20 mouse cellular contexts compared by ENCODE assay signal in genomic region chr19:55757403-55757802, GRCm38 (mm10). TPM values are rescaled to one million over a fixed set of nuclear protein-coding genes. Genes with fewer than 3 reads are reported as not detected.
DNase-seq lines count a peak whose midpoint lies in the region; ATAC-seq and TF ChIP-seq lines count a peak whose summit lies in the region.
"Had no signal": no experiment of that assay in that cellular context is flagged by ENCODE, and none has a peak within 500 bp of the region (broad histone marks: within the 10 kb centered on the region; RNA-seq: fewer than 3 reads in every experiment).

No protein-coding gene starts in this region.

- no peak for TF ChIP-seq CTCF in heart, postnatal 0 days (IDR thresholded peaks at IDR 0.05; ENCODE audit: low read depth)

- H3K27ac ChIP-seq in heart, embryonic 13.5 days (replicated peaks): peak overlapping the region; percentile 74
- peak overlapping the region; percentile 74 for H3K27ac ChIP-seq in kidney, embryonic 15.5 days
- 0 out of 2 replicates have a peak overlapping the region, but pooled peaks have one; percentile 12 for H3K27ac ChIP-seq in embryonic facial prominence, embryonic 14.5 days (replicated peaks; ENCODE audit: low read depth, low read length)
- peak overlapping the region; percentile 58 for H3K27ac ChIP-seq in heart, postnatal 0 days (ENCODE audit: low read depth)
- H3K27ac ChIP-seq: forebrain, embryonic 15.5 days; macrophage had no signal

- no peak for ATAC-seq in heart, embryonic 13.5 days (ENCODE audit: extremely low read depth, insufficient number of reproducible peaks, low FRiP score, low TSS enrichment)
- ATAC-seq in kidney, embryonic 15.5 days (replicated peaks; ENCODE audit: low FRiP score): no peak
- ATAC-seq in embryonic facial prominence, embryonic 14.5 days (ENCODE audit: low read depth): no peak
- peak; percentile 81 for ATAC-seq in heart, postnatal 0 days (ENCODE audit: insufficient read depth, low read depth)
- no peak for ATAC-seq in erythroblast, adult 5-6 weeks (replicated peaks; ENCODE audit: low FRiP score, poor library complexity, severe bottlenecking)
- ATAC-seq: activated CD4-positive, CD25-positive, alpha-beta regulatory T cell, adult 4 months; forebrain, embryonic 15.5 days; lung, postnatal 0 days; midbrain, embryonic 16.5 days had no signal

- DNase-seq in heart, adult 8-10 months (ENCODE audit: low spot score): no peak
- no peak for DNase-seq in kidney, adult 18-20 months
- DNase-seq in embryonic facial prominence, embryonic 14.5 days (ENCODE audit: low spot score): no peak
- no peak for DNase-seq in heart, postnatal 0 days (ENCODE audit: low spot score)
- DNase-seq in left cerebral cortex, adult 9 months (ENCODE audit: low spot score in 2 of 2): no peak
- DNase-seq: adrenal gland, postnatal 10 days; cerebellum, adult 18-20 months; cerebellum, postnatal 14 days; gastrocnemius, postnatal 14 days; kidney, adult 11 months; thymus, postnatal 25 days had no signal

- no peak overlapping the region for H3K4me3 ChIP-seq in heart, embryonic 13.5 days
- no peak overlapping the region for H3K4me3 ChIP-seq in kidney, embryonic 15.5 days (replicated peaks)
- no peak overlapping the region for H3K4me3 ChIP-seq in embryonic facial prominence, embryonic 14.5 days (ENCODE audit: low read depth, low read length)
- no peak overlapping the region for H3K4me3 ChIP-seq in heart, postnatal 0 days (ENCODE audit: low read depth, low read length)
- H3K4me3 ChIP-seq: embryonic facial prominence, embryonic 13.5 days; forebrain, embryonic 15.5 days had no signal

- WGBS in heart, embryonic 13.5 days: 46% methylated on average over 6 of the region's 6 CpGs
- 84% methylated on average over 6 of the region's 6 CpGs for WGBS in kidney, embryonic 15.5 days
- 78% methylated on average over 6 of the region's 6 CpGs for whole genome bisulfite sequencing in embryonic facial prominence, embryonic 14.5 days
- 41% methylated on average over 6 of the region's 6 CpGs for WGBS in heart, postnatal 0 days

- peak overlapping the region; percentile 55; the same call in 1 of the 2 replicates for H3K9ac ChIP-seq in heart, embryonic 13.5 days
- no peak overlapping the region for H3K9ac ChIP-seq in kidney, embryonic 15.5 days
- no peak overlapping the region for H3K9ac ChIP-seq in embryonic facial prominence, embryonic 14.5 days (ENCODE audit: low read depth, low read length)
- H3K9ac ChIP-seq in heart, postnatal 0 days (replicated peaks; ENCODE audit: low read depth, low read length): 0 out of 2 replicates have a peak overlapping the region, but pooled peaks have one; percentile 22
- H3K9ac ChIP-seq: embryonic facial prominence, embryonic 13.5 days; forebrain, embryonic 15.5 days had no signal

- H3K36me3 ChIP-seq in heart, embryonic 13.5 days: peaks cover 23% of the 10 kb centered on the region
- H3K36me3 ChIP-seq in kidney, embryonic 15.5 days: peaks cover 10% of the 10 kb centered on the region; the same call in 1 of the 2 replicates
- peaks cover 15% of the 10 kb centered on the region for H3K36me3 ChIP-seq in embryonic facial prominence, embryonic 14.5 days (ENCODE audit: control insufficient read depth, insufficient read depth, low read length)
- H3K36me3 ChIP-seq in heart, postnatal 0 days (replicated peaks; ENCODE audit: control insufficient read depth, insufficient read depth, low read length): peaks cover 4% of the 10 kb centered on the region; the same call in 1 of the 2 replicates
- H3K36me3 ChIP-seq: forebrain, embryonic 15.5 days had no signal

- no peak for TF ChIP-seq EP300 in heart, postnatal 0 days (IDR thresholded peaks at IDR 0.05; ENCODE audit: low read depth)

- peak overlapping the region; percentile 33; the same call in 1 of the 2 replicates for H3K4me2 ChIP-seq in heart, embryonic 13.5 days
- H3K4me2 ChIP-seq in kidney, embryonic 15.5 days: no peak overlapping the region
- no peak overlapping the region for H3K4me2 ChIP-seq in embryonic facial prominence, embryonic 14.5 days (ENCODE audit: low read depth, low read length)
- peak overlapping the region; percentile 35 for H3K4me2 ChIP-seq in heart, postnatal 0 days (ENCODE audit: low read depth, low read length)
- H3K4me2 ChIP-seq: embryonic facial prominence, embryonic 13.5 days; forebrain, embryonic 15.5 days had no signal

- H3K27me3 ChIP-seq in heart, embryonic 13.5 days (replicated peaks): no peaks in the 10 kb centered on the region
- no peaks in the 10 kb centered on the region for H3K27me3 ChIP-seq in kidney, embryonic 15.5 days
- H3K27me3 ChIP-seq in embryonic facial prominence, embryonic 14.5 days (replicated peaks; ENCODE audit: control insufficient read depth, insufficient read depth, low read length): no peaks in the 10 kb centered on the region
- H3K27me3 ChIP-seq in heart, postnatal 0 days (ENCODE audit: control insufficient read depth, insufficient read depth, low read length): no peaks in the 10 kb centered on the region
- H3K27me3 ChIP-seq: embryonic facial prominence, embryonic 13.5 days; forebrain, embryonic 15.5 days had no signal

- H3K9me3 ChIP-seq in heart, embryonic 13.5 days: no peaks in the 10 kb centered on the region
- no peaks in the 10 kb centered on the region for H3K9me3 ChIP-seq in kidney, embryonic 15.5 days (replicated peaks)
- no peaks in the 10 kb centered on the region for H3K9me3 ChIP-seq in embryonic facial prominence, embryonic 14.5 days (ENCODE audit: control insufficient read depth, low read length)
- no peaks in the 10 kb centered on the region for H3K9me3 ChIP-seq in heart, postnatal 0 days (replicated peaks; ENCODE audit: control insufficient read depth, low read length)
- H3K9me3 ChIP-seq: embryonic facial prominence, embryonic 13.5 days; forebrain, embryonic 15.5 days had no signal

- peaks cover 64% of the 10 kb centered on the region for H3K4me1 ChIP-seq in heart, embryonic 13.5 days
- H3K4me1 ChIP-seq in kidney, embryonic 15.5 days: peaks cover 85% of the 10 kb centered on the region
- peaks cover 25% of the 10 kb centered on the region for H3K4me1 ChIP-seq in embryonic facial prominence, embryonic 14.5 days (ENCODE audit: control insufficient read depth, insufficient read depth, low read length)
- peaks cover 49% of the 10 kb centered on the region for H3K4me1 ChIP-seq in heart, postnatal 0 days (ENCODE audit: control insufficient read depth, insufficient read depth)

RNA-seq across cellular contexts. Expression of gene Tcf7l2, which starts 15.8 kb away (rescaled TPM):
- 42.6 and 43.8 TPM in 2 replicates for polyA plus RNA-seq in heart, embryonic 13.5 days (2015; fragmentation: Nextera tagmentation; extraction: Ambion mirVana)
- total RNA-seq in heart, adult 8-10 months (2022): 10 to 100 TPM in 3 of 4 experiments, 1 to 10 TPM in 1; 10.0 to 14.7 (median 12.3) TPM
- polyA plus RNA-seq in kidney, embryonic 15.5 days (2015; fragmentation: Nextera tagmentation; extraction: Ambion mirVana): 61.3 and 61.7 TPM in 2 replicates
- polyA plus RNA-seq in embryonic facial prominence, embryonic 14.5 days (2014; fragmentation: Nextera tagmentation; extraction: Ambion mirVana): 106 and 124 TPM in 2 replicates
- 2.9 and 3.0 TPM in 2 replicates for total RNA-seq in heart, postnatal 0 days (2014; rRNA removed; ENCODE audit: low replicate concordance)
- polyA plus RNA-seq in heart, postnatal 0 days (2015; fragmentation: Nextera tagmentation; extraction: Ambion mirVana): 38.6 and 42.5 TPM in 2 replicates
- total RNA-seq in erythroblast, adult 5-6 weeks (2015; ENCODE audit: low replicate concordance): 2.3 and 3.5 TPM in 2 replicates
- total RNA-seq in erythroblast, adult 5-6 weeks (2017; ENCODE audit: low replicate concordance): 0.68 and 1.5 TPM in 2 replicates

Comparison
In these comparisons a context has a peak if more than half of its experiments do, and no peak if none do; other contexts are left out.
1. H3K27ac ChIP-seq: peak in every context shown above with its lines; median percentile 74 in heart, embryonic 13.5 days; 74 in kidney, embryonic 15.5 days; 58 in heart, postnatal 0 days; 12 in embryonic facial prominence, embryonic 14.5 days.
2. H3K4me2 ChIP-seq: peak in heart, embryonic 13.5 days (single experiment) and heart, postnatal 0 days (single experiment); none in kidney, embryonic 15.5 days (single experiment) and embryonic facial prominence, embryonic 14.5 days (single experiment).
3. H3K9ac ChIP-seq: peak in heart, embryonic 13.5 days (single experiment) and heart, postnatal 0 days (single experiment); none in kidney, embryonic 15.5 days (single experiment) and embryonic facial prominence, embryonic 14.5 days (single experiment).